Mouse (Mus musculus): ENCODE results near the gene Serpina3f. TPM values are rescaled to one million over a fixed set of nuclear protein-coding genes. Genes with fewer than 3 reads are reported as not detected.
"Not testable (repeated sequence)": the region's sequence is repeated elsewhere in the genome, so short reads cannot be mapped to it uniquely, and the experiment has no call there.

Gene Serpina3f
- polyA plus RNA-seq, 1 experiment from 2014 or later = 0.12 TPM

GRCm38 (mm10) chr12:104224598-104225300 lies 10.4 kb downstream of the Serpina3f start:
- DNase-seq = no peak
- TF ChIP-seq CTCF (IDR thresholded peaks at IDR 0.05; ENCODE audit: low read depth) = no peak
- Histone ChIP-seq H3K9ac (no peak overlapping the region), H3K27me3 (ENCODE audit: insufficient read depth, low read length) (no peaks in the 10 kb centered on the region), H3K4me2 (no peak overlapping the region), H3K27ac (ENCODE audit: low read depth) (no peak overlapping the region), H3K4me1 (ENCODE audit: insufficient read depth) (no peaks in the 10 kb centered on the region), H3K4me3 (ENCODE audit: low read depth, low read length) (no peak overlapping the region), H3K36me3 (ENCODE audit: insufficient read depth) (no peaks in the 10 kb centered on the region), H3K9me3 (ENCODE audit: low read depth, low read length) (no peaks in the 10 kb centered on the region)
- no peak for ATAC-seq (ENCODE audit: insufficient read depth)
- WGBS = 65% methylated on average over 7 of the region's 7 CpGs

- Histone ChIP-seq H3K27ac (ENCODE audit: low read depth) (no peak overlapping the region), H3K9me3 (ENCODE audit: low read depth, low read length) (no peaks in the 10 kb centered on the region), H3K9ac (no peak overlapping the region), H3K36me3 (ENCODE audit: insufficient read depth) (no peaks in the 10 kb centered on the region), H3K4me2 (no peak overlapping the region), H3K27me3 (ENCODE audit: insufficient read depth, low read length) (no peaks in the 10 kb centered on the region), H3K4me3 (ENCODE audit: low read depth, low read length) (no peak overlapping the region), H3K4me1 (ENCODE audit: insufficient read depth) (no peaks in the 10 kb centered on the region)
- ATAC-seq (ENCODE audit: insufficient read depth) = no peak
- no peak for TF ChIP-seq CTCF (IDR thresholded peaks at IDR 0.05; ENCODE audit: low read depth)
- WGBS = 53% methylated on average over 2 of the region's 2 CpGs
- DNase-seq = no peak
Measured at GRCm38 (mm10) chr12:104230762-104231161, 16.4 kb downstream of the Serpina3f start.

DNA sequence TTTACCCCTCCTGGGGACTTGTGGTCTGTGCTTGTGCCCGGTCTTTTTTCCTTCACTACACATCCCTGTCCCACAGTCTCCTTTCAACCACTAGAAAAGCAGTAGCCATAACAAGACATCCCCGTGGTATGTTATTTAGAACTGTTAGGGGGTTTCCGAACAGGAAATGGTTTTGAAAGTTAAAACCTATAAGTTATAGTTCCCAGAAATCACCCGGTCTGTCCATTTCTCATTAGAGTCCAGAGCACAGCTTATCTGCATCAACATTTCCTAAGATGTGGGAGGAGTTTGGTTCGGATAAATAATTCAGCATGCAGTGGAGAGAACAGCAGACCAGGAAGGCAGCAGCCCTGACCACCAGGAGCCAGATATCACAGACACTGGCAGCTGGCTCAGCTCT lies 21.6 kb downstream of the Serpina3f start, which contains the start of gene Serpina3g:
Gene Serpina3g (plus strand): TSS at position 331 of the 400 bp plus-strand sequence.
- Histone ChIP-seq H3K4me1 (ENCODE audit: insufficient read depth) (no peaks in the 10 kb centered on the region), H3K36me3 (ENCODE audit: insufficient read depth) (no peaks in the 10 kb centered on the region), H3K27ac (ENCODE audit: low read depth) (no peak within 1 kb of the TSS), H3K9me3 (ENCODE audit: low read depth, low read length) (no peaks in the 10 kb centered on the region), H3K27me3 (ENCODE audit: insufficient read depth, low read length) (no peaks in the 10 kb centered on the region), H3K4me3 (ENCODE audit: low read depth, low read length) (no peak within 1 kb of the TSS), H3K4me2 (no peak within 1 kb of the TSS), H3K9ac (no peak within 1 kb of the TSS)
- ATAC-seq (ENCODE audit: insufficient read depth) (0 out of 2 replicates have a peak, but pooled peaks have one; percentile 35), DNase-seq (peak; percentile 11)
- WGBS = 39% methylated on average over 5 of the region's 5 CpGs
- no peak for TF ChIP-seq CTCF (IDR thresholded peaks at IDR 0.05; ENCODE audit: low read depth)

- ATAC-seq (ENCODE audit: insufficient read depth); H3K4me3 ChIP-seq (ENCODE audit: low read depth, low read length); H3K9ac ChIP-seq; H3K4me2 ChIP-seq; H3K27me3 ChIP-seq (ENCODE audit: insufficient read depth, low read length); H3K9me3 ChIP-seq (ENCODE audit: low read depth, low read length); H3K4me1 ChIP-seq (ENCODE audit: insufficient read depth); H3K27ac ChIP-seq (ENCODE audit: low read depth); DNase-seq; H3K36me3 ChIP-seq (ENCODE audit: insufficient read depth): not testable (repeated sequence)
- WGBS = 83% methylated on average over 1 of the region's 1 CpGs
Measured at GRCm38 (mm10) chr12:104238048-104238447, 23.7 kb downstream of the Serpina3f start.

- no peaks in the 10 kb centered on the region for H3K4me1 ChIP-seq (ENCODE audit: insufficient read depth)
- TF ChIP-seq CTCF (IDR thresholded peaks at IDR 0.05; ENCODE audit: low read depth) = no peak
- DNase-seq (no peak), ATAC-seq (ENCODE audit: insufficient read depth) (no peak)
- H3K27ac ChIP-seq (ENCODE audit: low read depth) = no peak overlapping the region
- H3K4me3 ChIP-seq (ENCODE audit: low read depth, low read length) = no peak overlapping the region
- no peaks in the 10 kb centered on the region for H3K36me3 ChIP-seq (ENCODE audit: insufficient read depth)
- no peak overlapping the region for H3K9ac ChIP-seq
- H3K27me3 ChIP-seq (ENCODE audit: insufficient read depth, low read length) = no peaks in the 10 kb centered on the region
- no peak overlapping the region for H3K4me2 ChIP-seq
- no peaks in the 10 kb centered on the region for H3K9me3 ChIP-seq (ENCODE audit: low read depth, low read length)
Measured at GRCm38 (mm10) chr12:104243307-104243706, 29.0 kb downstream of the Serpina3f start.

DNA sequence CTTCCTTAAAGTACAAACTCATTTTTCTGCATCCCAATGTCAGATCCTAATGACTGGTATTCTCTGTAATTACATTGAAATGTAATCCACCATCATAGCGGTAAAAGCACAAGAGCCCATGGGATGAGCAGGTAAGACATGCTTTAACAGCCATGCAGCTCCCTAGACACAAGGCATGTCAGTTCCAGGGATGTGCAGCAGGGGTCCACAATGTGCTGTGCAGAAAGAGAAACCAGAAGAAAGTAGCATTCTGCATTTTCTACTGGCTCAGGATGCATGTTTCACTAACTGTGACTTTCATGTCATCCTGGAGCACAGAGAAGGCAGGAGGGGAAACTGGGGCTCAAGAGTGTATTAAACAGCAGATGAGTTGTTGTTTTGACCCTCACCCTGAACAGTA lies 30.7 kb downstream of the Serpina3f start:
- DNase-seq (peak; percentile 30), ATAC-seq (ENCODE audit: insufficient read depth) (no peak)
- Histone ChIP-seq H3K4me2 (no peak overlapping the region), H3K9ac (no peak overlapping the region), H3K36me3 (ENCODE audit: insufficient read depth) (no peaks in the 10 kb centered on the region), H3K27me3 (ENCODE audit: insufficient read depth, low read length) (no peaks in the 10 kb centered on the region), H3K4me1 (ENCODE audit: insufficient read depth) (no peaks in the 10 kb centered on the region), H3K27ac (ENCODE audit: low read depth) (no peak overlapping the region), H3K4me3 (ENCODE audit: low read depth, low read length) (no peak overlapping the region), H3K9me3 (ENCODE audit: low read depth, low read length) (no peaks in the 10 kb centered on the region)
- 69% methylated on average over 1 of the region's 1 CpGs for WGBS
- peak; percentile 60 for TF ChIP-seq CTCF (IDR thresholded peaks at IDR 0.05; ENCODE audit: low read depth)

DNA sequence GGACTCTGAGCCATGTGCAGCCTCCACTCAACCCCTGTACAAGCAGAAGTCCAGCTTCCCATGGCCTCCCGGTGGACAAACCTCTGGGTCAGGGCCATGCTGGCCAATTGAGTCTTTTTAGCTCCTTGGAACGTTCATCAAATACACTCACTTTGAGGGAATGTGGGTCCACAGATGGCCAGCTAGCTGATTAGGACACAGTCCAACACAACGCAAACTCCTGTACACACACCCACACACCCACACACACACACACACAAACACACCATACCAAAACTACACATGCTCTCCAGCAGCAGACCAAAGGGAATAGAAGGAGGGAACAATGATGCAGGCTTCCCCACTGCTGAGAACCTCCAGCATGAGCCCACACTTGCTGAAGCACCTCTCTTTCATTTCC lies 31.3 kb downstream of the Serpina3f start:
- H3K36me3 ChIP-seq (ENCODE audit: insufficient read depth) = no peaks in the 10 kb centered on the region
- H3K9ac ChIP-seq = no peak overlapping the region
- ATAC-seq (ENCODE audit: insufficient read depth) (no peak), DNase-seq (no peak)
- H3K27ac ChIP-seq (ENCODE audit: low read depth) = no peak overlapping the region
- no peak overlapping the region for H3K4me2 ChIP-seq
- no peaks in the 10 kb centered on the region for H3K4me1 ChIP-seq (ENCODE audit: insufficient read depth)
- no peak for TF ChIP-seq CTCF (IDR thresholded peaks at IDR 0.05; ENCODE audit: low read depth)
- H3K9me3 ChIP-seq (ENCODE audit: low read depth, low read length) = no peaks in the 10 kb centered on the region
- 57% methylated on average over 3 of the region's 3 CpGs for WGBS
- H3K4me3 ChIP-seq (ENCODE audit: low read depth, low read length) = no peak overlapping the region
- no peaks in the 10 kb centered on the region for H3K27me3 ChIP-seq (ENCODE audit: insufficient read depth, low read length)
